Mouse (Mus musculus) midbrain, postnatal 0 days (tissue): ENCODE data around the gene Phf24. TPM values are rescaled to one million over a fixed set of nuclear protein-coding genes. Genes with fewer than 3 reads are reported as not detected.

Experiments used
- ATAC-seq: fragments of 200-750 bp; cut with Nextera tagmentation; 2 replicates; pipeline ENCODE4 v1.8.0; 2017; ENCODE audit warnings: moderate number of reproducible peaks, mild to moderate bottlenecking, moderate TSS enrichment, moderate library complexity; ENCODE audit not compliant: low FRiP score
- DNase-seq: peaks from one replicate; pipeline ENCODE4 v3.0.0-alpha.2; 2015; ENCODE audit warnings: low spot score
- H3K27ac ChIP-seq: fragments of 300-500 bp; sonication (generic); 2 replicates; pipeline ENCODE4 v1.5.1; 2014; ENCODE audit warnings: low read depth, mild to moderate bottlenecking, low read length, mixed read lengths
- H3K27me3 ChIP-seq: fragments of 300-500 bp; sonication (generic); 2 replicates; pipeline ENCODE4 v1.6.1; 2014; ENCODE audit warnings: low read length, control low read depth, mixed read lengths; ENCODE audit not compliant: insufficient read depth
- H3K36me3 ChIP-seq: fragments of 300-500 bp; sonication (generic); 2 replicates; pipeline ENCODE4 v1.6.1; 2014; ENCODE audit warnings: low read length, control low read depth, mixed read lengths; ENCODE audit not compliant: insufficient read depth
- H3K4me1 ChIP-seq: fragments of 300-500 bp; sonication (generic); 2 replicates; pipeline ENCODE4 v1.6.1; 2014; ENCODE audit warnings: mild to moderate bottlenecking, control low read depth, antibody characterized with exemption, low read length, mixed read lengths; ENCODE audit not compliant: insufficient read depth
- H3K4me2 ChIP-seq: fragments of 300-500 bp; sonication (generic); 2 replicates; pipeline ENCODE4 v1.6.1; 2014; ENCODE audit warnings: low read depth, mild to moderate bottlenecking, low read length, mixed read lengths; ENCODE audit not compliant: poor library complexity, severe bottlenecking
- H3K4me3 ChIP-seq: fragments of 300-500 bp; sonication (generic); 2 replicates; pipeline ENCODE4 v1.5.1; 2014; ENCODE audit warnings: low read depth, mild to moderate bottlenecking, low read length, moderate library complexity
- H3K9ac ChIP-seq: fragments of 300-500 bp; sonication (generic); replicated peaks from 2 replicates; pipeline ENCODE4 v1.6.1; 2014; ENCODE audit warnings: mild to moderate bottlenecking, low read length, moderate library complexity, mixed read lengths; ENCODE audit not compliant: poor library complexity, severe bottlenecking
- H3K9me3 ChIP-seq: fragments of 300-500 bp; sonication (generic); 2 replicates; pipeline ENCODE4 v1.6.1; 2016; ENCODE audit warnings: low read length, control low read depth
- CTCF ChIP-seq: IDR thresholded peaks from 2 replicates; pipeline ENCODE4 v1.5.1; 2016; ENCODE audit warnings: antibody characterized with exemption, mild to moderate bottlenecking
- WGBS: fragments of 180-500 bp; shearing (Covaris S2); extraction: QIAGEN DNeasy Blood & Tissue Kit; methylation state at CpG from one replicate; pipeline ENCODE4 v1.1.7; 2014; 5-methylcytosine and 5-hydroxymethylcytosine counted together
- polyA plus RNA-seq: library from polyadenylated mRNA; unstranded; fragments of >200 nt; fragmentation: Nextera tagmentation; extraction: Ambion mirVana; gene quantifications from 2 replicates; pipeline ENCODE4 v1.2.1, GENCODE M21; 2015
- total RNA-seq: library from RNA; depleted of rRNA; stranded (reverse); fragments of >200 nt; gene quantifications from 2 replicates; pipeline ENCODE4 v1.2.3, GENCODE M21; 2014

Gene Phf24
- total and polyA plus RNA-seq, 2 experiments from 2014 or later = 45.0 to 148 TPM

- Histone ChIP-seq H3K9ac (no peak overlapping the region), H3K4me2 (peak overlapping the region; percentile 20; the same call in 1 of the 2 replicates), H3K4me1 (peaks cover 45% of the 10 kb centered on the region), H3K27ac (peak overlapping the region; percentile 91), H3K27me3 (no peaks in the 10 kb centered on the region), H3K9me3 (no peaks in the 10 kb centered on the region), H3K4me3 (no peak overlapping the region), H3K36me3 (no peaks in the 10 kb centered on the region)
- ATAC-seq = no peak
- 27% methylated on average over 13 of the region's 13 CpGs for WGBS
- no peak for TF ChIP-seq CTCF
- DNase-seq = no peak
Measured at GRCm38 (mm10) chr4:42948527-42948926, 32.1 kb downstream of the Phf24 start.

DNA sequence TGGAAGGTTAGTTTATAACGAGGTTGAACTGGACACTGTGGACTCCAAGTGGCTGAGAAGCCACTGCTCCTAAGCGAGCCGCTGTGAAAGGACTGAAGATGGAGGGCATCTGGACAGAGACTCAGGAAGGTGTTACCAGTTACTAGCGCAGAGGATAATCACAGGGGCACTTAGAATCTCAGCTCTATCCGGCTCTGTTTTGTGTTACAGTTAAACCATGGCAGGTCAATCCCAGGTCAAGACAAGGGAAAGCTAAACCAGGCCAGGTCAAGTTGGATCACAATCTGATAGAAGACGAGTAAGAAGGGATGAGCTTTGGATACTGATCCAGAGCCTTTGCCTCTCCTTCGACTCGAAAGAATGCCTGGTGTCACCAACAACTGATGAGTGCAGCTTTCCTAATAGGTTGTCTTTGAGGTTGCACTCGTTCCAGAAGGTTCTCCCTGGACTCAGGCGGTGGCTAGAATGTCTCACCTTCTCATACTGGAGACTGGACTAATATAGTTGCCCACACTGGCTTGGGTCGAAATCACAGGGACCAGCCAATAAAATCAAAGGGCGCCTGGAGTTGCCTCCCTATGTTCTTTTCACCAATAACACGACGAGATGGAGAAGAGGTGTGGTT lies 32.7 kb downstream of the Phf24 start:
- Histone ChIP-seq H3K4me3 (peak overlapping the region; percentile 8), H3K9ac (no peak overlapping the region), H3K9me3 (no peaks in the 10 kb centered on the region), H3K36me3 (no peaks in the 10 kb centered on the region), H3K4me1 (peaks cover 50% of the 10 kb centered on the region), H3K4me2 (peak overlapping the region; percentile 38), H3K27me3 (no peaks in the 10 kb centered on the region), H3K27ac (peak overlapping the region; percentile 91)
- ATAC-seq (no peak), DNase-seq (no peak)
- WGBS = 14% methylated on average over 14 of the region's 14 CpGs
- TF ChIP-seq CTCF = no peak

DNA sequence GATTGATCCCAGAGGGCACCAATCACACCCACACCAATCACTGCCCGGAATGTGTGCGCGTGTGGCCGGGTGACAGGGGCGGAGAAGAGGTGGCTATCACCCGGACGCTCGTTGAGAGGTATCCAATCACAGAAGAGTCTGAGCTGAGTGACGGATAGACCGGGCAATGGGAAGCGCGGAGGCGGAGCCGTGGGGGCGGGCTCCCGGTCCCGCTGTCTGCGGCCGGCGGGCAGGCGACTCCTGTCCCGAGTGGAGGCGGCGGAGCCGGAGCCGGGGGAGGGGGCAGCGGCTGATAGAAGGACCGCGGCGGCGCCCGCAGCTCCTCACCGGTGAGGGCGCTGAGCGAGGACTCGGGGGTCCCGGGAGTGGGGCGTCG lies 33.2 kb downstream of the Phf24 start, which contains the start of gene Dnajb5:
Dnajb5 (plus strand) TSS at position 139 of the 376 bp plus-strand sequence.
- Histone ChIP-seq H3K4me1 (peaks cover 53% of the 10 kb centered on the region), H3K9me3 (no peaks in the 10 kb centered on the region), H3K4me3 (peak within 1 kb of the TSS; percentile 77), H3K4me2 (peak within 1 kb of the TSS; percentile 86), H3K27ac (peak within 1 kb of the TSS; percentile 97), H3K36me3 (no peaks in the 10 kb centered on the region), H3K27me3 (no peaks in the 10 kb centered on the region), H3K9ac (peak within 1 kb of the TSS; percentile 100)
- under 1% methylated on average over 27 of the region's 39 CpGs for WGBS
- ATAC-seq = peak; percentile 93
- DNase-seq = peak; percentile 99
- no peak for TF ChIP-seq CTCF

DNA sequence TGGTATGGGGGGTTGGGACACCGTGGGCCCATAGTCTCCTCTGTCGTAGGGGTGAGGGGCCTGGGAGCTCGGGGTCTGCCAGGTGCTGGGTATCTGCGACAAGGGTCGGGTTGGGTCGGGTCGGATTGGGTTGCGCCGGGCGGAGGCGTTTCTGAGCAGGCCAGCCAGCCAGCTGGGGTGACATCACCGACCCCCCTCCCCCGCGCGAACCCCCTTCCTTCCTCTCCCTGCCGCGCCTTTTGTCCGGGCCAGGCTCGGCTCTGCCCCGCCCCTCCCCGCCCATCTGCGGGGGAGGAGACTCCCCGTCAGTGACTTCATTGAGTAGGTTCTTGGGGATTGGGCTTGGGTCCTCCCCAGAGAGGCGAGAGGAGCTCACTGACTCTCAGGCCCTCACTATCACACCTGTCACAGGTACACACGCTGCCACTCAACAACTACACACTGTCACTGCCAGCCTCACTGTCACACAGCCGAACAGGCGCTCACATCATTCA lies 33.7 kb downstream of the Phf24 start:
- Histone ChIP-seq H3K27me3 (no peaks in the 10 kb centered on the region), H3K4me1 (peaks cover 53% of the 10 kb centered on the region), H3K36me3 (no peaks in the 10 kb centered on the region; the same call in 1 of the 2 replicates), H3K4me3 (peak overlapping the region; percentile 77), H3K9ac (peak overlapping the region; percentile 100), H3K9me3 (no peaks in the 10 kb centered on the region), H3K27ac (peak overlapping the region; percentile 97), H3K4me2 (peak overlapping the region; percentile 86)
- DNase-seq (peak; percentile 89), ATAC-seq (peak; percentile 69)
- WGBS = 1% methylated on average over 18 of the region's 27 CpGs
- TF ChIP-seq CTCF = no peak

DNA sequence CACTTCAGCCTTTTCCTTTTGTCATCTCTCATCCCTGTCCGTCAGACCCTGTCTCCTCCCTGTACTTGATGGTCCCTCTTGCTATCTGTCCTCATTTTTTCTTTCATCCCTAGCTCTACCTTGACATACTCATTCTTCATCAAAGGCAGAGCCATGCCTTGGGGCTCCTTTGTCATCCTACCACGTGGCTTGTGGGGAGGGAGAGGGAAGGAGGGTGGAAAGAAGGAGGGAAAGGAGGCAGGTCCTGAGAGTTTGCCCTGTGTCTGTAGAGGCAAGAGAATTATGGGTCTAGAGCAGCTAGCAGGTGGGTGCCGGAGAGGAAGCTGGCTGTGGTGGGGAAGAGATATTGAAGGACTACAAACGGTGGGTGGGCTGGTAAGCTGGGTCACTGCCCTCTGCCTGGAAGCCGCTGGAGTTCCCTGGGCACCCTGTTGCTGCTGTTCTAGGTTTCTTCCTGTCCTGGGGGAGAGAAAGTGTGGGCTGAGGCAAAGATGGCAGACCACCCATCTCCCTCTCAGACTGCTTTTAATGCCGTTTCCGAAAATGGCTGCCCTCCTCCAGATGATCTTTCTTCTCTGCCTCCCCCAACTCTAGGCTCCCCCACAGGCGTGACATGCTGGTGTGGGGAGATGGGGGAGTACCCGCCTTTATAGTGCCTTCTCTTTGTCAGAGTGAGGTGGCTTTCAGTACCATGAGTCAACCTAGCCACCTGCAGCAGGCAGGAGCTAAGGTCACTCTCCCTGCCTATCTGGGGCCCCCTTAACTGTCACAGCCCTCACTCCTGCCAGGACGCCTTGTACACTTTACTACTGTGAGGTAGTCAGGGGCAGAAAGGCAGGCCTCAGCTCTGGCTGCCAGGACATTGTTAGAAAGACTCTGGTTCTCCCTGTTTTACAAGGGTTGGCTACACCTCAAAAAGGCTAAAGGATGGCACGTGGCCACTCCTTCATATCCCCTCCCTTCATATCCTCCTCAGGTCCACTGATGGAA lies 35.0 kb downstream of the Phf24 start:
- peaks cover 8% of the 10 kb centered on the region for H3K36me3 ChIP-seq
- H3K27ac ChIP-seq = peak overlapping the region; percentile 97
- TF ChIP-seq CTCF = no peak
- H3K9me3 ChIP-seq = no peaks in the 10 kb centered on the region
- no peaks in the 10 kb centered on the region for H3K27me3 ChIP-seq
- H3K4me1 ChIP-seq = peaks cover 45% of the 10 kb centered on the region
- peak overlapping the region; percentile 86 for H3K4me2 ChIP-seq
- ATAC-seq (no peak), DNase-seq (no peak)
- WGBS = 36% methylated on average over 11 of the region's 11 CpGs
- H3K4me3 ChIP-seq = peak overlapping the region; percentile 77
- peak overlapping the region; percentile 100 for H3K9ac ChIP-seq
